Mouse (Mus musculus) myocyte (in vitro differentiated cells): Measurements from ENCODE around the gene Cyp4v3.

Experiments used
- MAX ChIP-seq: IDR thresholded peaks from one replicate; pipeline ENCODE4 v1.6.1; 2011; ENCODE audit warnings: low read depth, mild to moderate bottlenecking, control low read depth
- MYOD1 ChIP-seq, 3 experiments: IDR thresholded peaks; one replicate each; pipeline ENCODE4 v1.6.1; 2011; ENCODE audit warnings: control low read depth in 2 of 3, low read depth in 2 of 3, mild to moderate bottlenecking in 2 of 3, moderate library complexity in 1 of 3; ENCODE audit not compliant: insufficient read length in 2 of 3, control insufficient read depth in 1 of 3
- MYOG ChIP-seq, 3 experiments: IDR thresholded peaks; one replicate each; pipeline ENCODE4 v1.6.1; 2011; ENCODE audit warnings: control low read depth in 2 of 3, low read depth in 2 of 3, mild to moderate bottlenecking in 2 of 3; ENCODE audit not compliant: insufficient read length in 2 of 3, control insufficient read depth in 1 of 3, insufficient read depth in 1 of 3
- POLR2A ChIP-seq: IDR thresholded peaks from one replicate; pipeline ENCODE4 v1.6.1; 2011; ENCODE audit warnings: low read depth, mild to moderate bottlenecking, control low read depth, moderate library complexity; ENCODE audit not compliant: insufficient read length
- POLR2AphosphoS2 ChIP-seq: IDR thresholded peaks from one replicate; pipeline ENCODE4 v1.6.1; 2011; ENCODE audit warnings: low read depth, control low read depth; ENCODE audit not compliant: insufficient read length
- REST ChIP-seq: IDR thresholded peaks from one replicate; pipeline ENCODE4 v1.6.1; 2011; ENCODE audit warnings: mild to moderate bottlenecking, control low read depth, moderate library complexity; ENCODE audit not compliant: insufficient read depth, insufficient read length
- SRF ChIP-seq: IDR thresholded peaks from one replicate; pipeline ENCODE4 v1.6.1; 2011; ENCODE audit warnings: low read depth; ENCODE audit not compliant: control insufficient read depth, insufficient read length
- TCF12 ChIP-seq: IDR thresholded peaks from one replicate; pipeline ENCODE4 v1.6.1; 2011; ENCODE audit warnings: mild to moderate bottlenecking, control low read depth; ENCODE audit not compliant: poor library complexity, insufficient read depth, severe bottlenecking
- TCF3 ChIP-seq: IDR thresholded peaks from one replicate; pipeline ENCODE4 v1.6.1; 2011; ENCODE audit warnings: low read depth, control low read depth; ENCODE audit not compliant: insufficient read length

GRCm38 (mm10) chr8:45269056-45269455 is 64.0 kb downstream of the Cyp4v3 start:
- TF ChIP-seq SRF (no peak), TCF12 (no peak), POLR2A (no peak), MAX (no peak), TCF3 (no peak), REST (no peak), POLR2AphosphoS2 (no peak), MYOD1 (IDR thresholded peaks at IDR 0.05; ENCODE audit: control insufficient read depth in 1 of 3, insufficient read length in 2 of 3, low read depth in 2 of 3) (no peak), MYOG (IDR thresholded peaks at IDR 0.05; ENCODE audit: control insufficient read depth in 1 of 3, insufficient read depth in 1 of 3, insufficient read length in 2 of 3, low read depth in 2 of 3) (no peak)
